Mouse (Mus musculus) stomach, postnatal 0 days (tissue): ENCODE data around the gene L3mbtl4. TPM values are rescaled to one million over a fixed set of nuclear protein-coding genes. Genes with fewer than 3 reads are reported as not detected.

Source experiments
- ATAC-seq: fragments of 200-750 bp; cut with Nextera tagmentation; 2 replicates; pipeline ENCODE4 v1.8.0; 2017; ENCODE audit not compliant: low FRiP score, low TSS enrichment
- DNase-seq: peaks from one replicate; pipeline ENCODE4 v3.0.0-alpha.2; 2016; ENCODE audit warnings: low spot score
- H3K27ac ChIP-seq: fragments of 300-500 bp; sonication (generic); replicated peaks from 2 replicates; pipeline ENCODE4 v1.5.1; 2014; ENCODE audit warnings: mild to moderate bottlenecking, control low read depth
- H3K27me3 ChIP-seq: fragments of 300-500 bp; sonication (generic); 2 replicates; pipeline ENCODE4 v1.6.1; 2014; ENCODE audit warnings: low read length; ENCODE audit not compliant: control insufficient read depth, insufficient read depth
- H3K36me3 ChIP-seq: fragments of 300-500 bp; sonication (generic); 2 replicates; pipeline ENCODE4 v1.6.1; 2014; ENCODE audit warnings: low read length, mixed read lengths; ENCODE audit not compliant: control insufficient read depth, insufficient read depth
- H3K4me1 ChIP-seq: fragments of 300-500 bp; sonication (generic); replicated peaks from 2 replicates; pipeline ENCODE4 v1.6.1; 2014; ENCODE audit warnings: antibody characterized with exemption; ENCODE audit not compliant: control insufficient read depth, insufficient read depth
- H3K4me2 ChIP-seq: fragments of 300-500 bp; sonication (generic); replicated peaks from 2 replicates; pipeline ENCODE4 v1.6.1; 2014; ENCODE audit warnings: low read depth, mild to moderate bottlenecking, control low read depth, moderate library complexity
- H3K4me3 ChIP-seq: fragments of 300-500 bp; sonication (generic); 2 replicates; pipeline ENCODE4 v1.5.1; 2014; ENCODE audit warnings: low read depth, low read length, control low read depth
- H3K9ac ChIP-seq: fragments of 300-500 bp; sonication (generic); 2 replicates; pipeline ENCODE4 v1.6.1; 2014; ENCODE audit warnings: mild to moderate bottlenecking, low read length, control low read depth, mixed read lengths
- H3K9me3 ChIP-seq: fragments of 300-500 bp; sonication (generic); 2 replicates; pipeline ENCODE4 v1.6.1; 2016; ENCODE audit warnings: low read length; ENCODE audit not compliant: control insufficient read depth
- CTCF ChIP-seq: IDR thresholded peaks from 2 replicates; pipeline ENCODE4 v1.5.1; 2016; ENCODE audit warnings: antibody characterized with exemption, low read depth, mild to moderate bottlenecking, moderate library complexity
- EP300 ChIP-seq: optimal IDR thresholded peaks from 2 replicates; pipeline ENCODE3; 2016; ENCODE audit warnings: antibody characterized with exemption
- WGBS: fragments of 180-500 bp; shearing (Covaris S2); extraction: QIAGEN DNeasy Blood & Tissue Kit; methylation state at CpG from one replicate; pipeline ENCODE4 v1.1.7; 2014; 5-methylcytosine and 5-hydroxymethylcytosine counted together
- polyA plus RNA-seq: library from polyadenylated mRNA; unstranded; fragments of >200 nt; fragmentation: Nextera tagmentation; extraction: Ambion mirVana; gene quantifications from 2 replicates; pipeline ENCODE4 v1.2.1, GENCODE M21; 2015

The L3mbtl4 gene
- polyA plus RNA-seq, 1 experiment from 2014 or later, result not detected

- Histone ChIP-seq H3K4me3 (no peak overlapping the region), H3K27ac (no peak overlapping the region), H3K9me3 (no peaks in the 10 kb centered on the region), H3K4me1 (no peaks in the 10 kb centered on the region), H3K36me3 (no peaks in the 10 kb centered on the region), H3K27me3 (no peaks in the 10 kb centered on the region), H3K9ac (no peak overlapping the region), H3K4me2 (no peak overlapping the region)
- WGBS, result 67% methylated on average over 9 of the region's 9 CpGs
- TF ChIP-seq EP300, result no peak
- no peak for TF ChIP-seq CTCF
- ATAC-seq, result no peak
- no peak for DNase-seq
These were observed 18.2 kb downstream of the L3mbtl4 start for GRCm38 (mm10) chr17:68291713-68292364.

DNA sequence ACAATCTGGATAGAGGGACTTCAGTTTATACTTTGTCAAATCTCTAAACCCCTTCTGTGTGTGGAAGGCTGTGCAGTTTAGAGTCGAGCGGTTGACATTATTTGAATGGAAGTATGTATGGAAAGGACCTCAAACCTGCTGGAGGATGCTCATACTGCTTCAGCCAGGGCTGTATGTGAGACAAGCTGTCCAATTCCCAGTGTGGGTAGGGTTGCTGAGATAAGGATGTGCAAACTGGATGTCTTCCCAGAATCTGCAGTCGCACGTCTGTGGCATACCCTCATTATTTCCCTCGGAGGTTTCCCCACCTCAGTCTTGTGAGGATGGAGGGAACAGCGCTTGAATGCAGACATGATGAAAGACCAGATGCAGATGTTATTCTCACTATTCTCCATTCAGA lies 34.8 kb downstream of the L3mbtl4 start:
- Histone ChIP-seq H3K36me3 (no peaks in the 10 kb centered on the region), H3K27me3 (no peaks in the 10 kb centered on the region), H3K4me1 (no peaks in the 10 kb centered on the region), H3K4me3 (no peak overlapping the region), H3K9ac (no peak overlapping the region), H3K9me3 (no peaks in the 10 kb centered on the region), H3K27ac (no peak overlapping the region), H3K4me2 (no peak overlapping the region)
- ATAC-seq (no peak), DNase-seq (no peak)
- TF ChIP-seq EP300, result no peak
- TF ChIP-seq CTCF, result no peak
- 81% methylated on average over 6 of the region's 6 CpGs for WGBS

GRCm38 (mm10) chr17:68312286-68312927 lies 38.8 kb downstream of the L3mbtl4 start:
- Histone ChIP-seq H3K4me1 (no peaks in the 10 kb centered on the region), H3K27ac (no peak overlapping the region), H3K9me3 (no peaks in the 10 kb centered on the region), H3K4me3 (no peak overlapping the region), H3K36me3 (no peaks in the 10 kb centered on the region), H3K27me3 (no peaks in the 10 kb centered on the region), H3K4me2 (no peak overlapping the region), H3K9ac (no peak overlapping the region)
- DNase-seq (no peak), ATAC-seq (no peak)
- 79% methylated on average over 5 of the region's 5 CpGs for WGBS
- TF ChIP-seq EP300 (no peak), CTCF (no peak)

DNA sequence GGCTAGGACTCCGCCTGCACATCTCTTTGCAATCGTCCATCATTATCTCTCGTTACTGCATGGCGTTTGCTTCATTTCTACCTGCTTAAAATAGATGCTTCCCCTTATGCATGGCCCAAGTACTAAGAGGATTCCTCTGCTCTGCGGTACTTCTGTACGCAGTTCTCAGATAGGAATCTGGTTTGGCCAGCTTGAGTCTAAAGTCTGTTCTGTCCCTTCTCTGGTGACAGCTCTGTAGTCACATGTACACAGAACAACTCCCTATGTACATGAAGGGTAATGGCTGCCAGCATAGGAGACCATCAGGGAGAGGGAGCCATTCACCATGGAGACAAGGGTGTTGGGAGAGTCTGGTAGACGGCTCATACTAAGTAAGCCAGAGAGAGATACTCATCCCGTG lies 47.3 kb downstream of the L3mbtl4 start:
- Histone ChIP-seq H3K4me2 (no peak overlapping the region), H3K27me3 (no peaks in the 10 kb centered on the region), H3K9me3 (no peaks in the 10 kb centered on the region), H3K9ac (no peak overlapping the region), H3K4me1 (no peaks in the 10 kb centered on the region), H3K4me3 (no peak overlapping the region), H3K36me3 (no peaks in the 10 kb centered on the region), H3K27ac (no peak overlapping the region)
- TF ChIP-seq CTCF, result no peak
- no peak for TF ChIP-seq EP300
- 76% methylated on average over 8 of the region's 8 CpGs for WGBS
- no peak for DNase-seq
- no peak for ATAC-seq

DNA sequence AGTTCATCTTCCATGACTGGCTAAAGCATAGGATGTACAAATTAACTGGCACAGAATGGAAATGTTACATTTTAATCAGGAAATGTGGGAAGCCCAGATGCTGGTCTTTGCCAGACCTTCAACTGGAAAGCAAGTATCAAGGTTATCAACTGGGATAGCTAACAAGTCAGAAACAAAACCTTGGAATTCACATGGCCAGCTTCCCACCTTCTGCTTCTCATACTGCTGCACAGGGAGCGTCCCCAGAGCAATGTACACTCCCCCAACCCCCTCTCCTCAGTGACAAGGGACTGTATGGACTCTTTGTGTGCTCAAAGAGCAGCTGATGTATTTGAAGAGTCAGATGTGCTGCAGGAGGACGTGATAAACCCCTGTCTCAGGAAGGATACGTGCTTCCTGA lies 49.0 kb downstream of the L3mbtl4 start:
- WGBS, result 45% methylated on average over 3 of the region's 3 CpGs
- Histone ChIP-seq H3K4me3 (no peak overlapping the region), H3K9me3 (no peaks in the 10 kb centered on the region), H3K4me1 (no peaks in the 10 kb centered on the region), H3K36me3 (no peaks in the 10 kb centered on the region), H3K27me3 (no peaks in the 10 kb centered on the region), H3K4me2 (no peak overlapping the region), H3K9ac (no peak overlapping the region), H3K27ac (no peak overlapping the region)
- TF ChIP-seq CTCF (no peak), EP300 (no peak)
- no peak for DNase-seq
- ATAC-seq, result no peak

GRCm38 (mm10) chr17:68332225-68332624 lies 58.6 kb downstream of the L3mbtl4 start:
- no peaks in the 10 kb centered on the region for H3K27me3 ChIP-seq
- WGBS, result 86% methylated on average over 5 of the region's 5 CpGs
- no peaks in the 10 kb centered on the region for H3K36me3 ChIP-seq
- TF ChIP-seq CTCF, result peak; percentile 35; the same call in 1 of the 2 replicates
- TF ChIP-seq EP300, result no peak
- no peak overlapping the region for H3K27ac ChIP-seq
- no peaks in the 10 kb centered on the region for H3K9me3 ChIP-seq
- DNase-seq, result no peak
- H3K4me2 ChIP-seq, result no peak overlapping the region
- no peaks in the 10 kb centered on the region for H3K4me1 ChIP-seq
- H3K4me3 ChIP-seq, result no peak overlapping the region
- no peak overlapping the region for H3K9ac ChIP-seq
- no peak for ATAC-seq
